Mouse (Mus musculus) liver, postnatal 0 days (tissue): ENCODE results near the gene Dcun1d1.
A peak's percentile ranks its signal among the peaks of the same experiment; 100 is the strongest.

ENCODE experiments used
- CTCF ChIP-seq: sonication (generic); IDR thresholded peaks from 2 replicates; pipeline ENCODE4 v1.5.1; 2016; ENCODE audit warnings: antibody characterized with exemption, low read depth
- EP300 ChIP-seq: IDR thresholded peaks from 2 replicates; pipeline ENCODE4 v1.6.1; 2016; ENCODE audit warnings: antibody characterized with exemption, low read depth, mild to moderate bottlenecking

DNA sequence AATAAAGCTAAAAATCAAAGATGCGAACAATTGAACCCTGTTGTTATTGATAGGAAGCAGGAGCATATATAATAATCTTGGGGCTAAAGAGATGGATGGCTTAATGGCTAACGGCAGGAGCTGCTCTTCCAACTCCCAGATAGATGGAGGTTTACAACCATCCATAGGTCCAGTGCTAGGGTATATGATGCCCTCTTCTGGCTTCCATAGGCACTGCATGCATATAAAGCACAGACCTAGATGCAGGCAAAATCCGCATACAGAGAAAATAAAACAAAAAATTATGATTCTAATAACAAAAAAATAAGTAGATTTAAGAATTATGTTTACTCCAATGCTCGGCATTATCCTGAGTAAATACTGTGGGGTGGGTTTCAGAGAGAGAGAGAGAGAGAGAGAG is 35.7 kb upstream of the Dcun1d1 start:
- peak; percentile 80 for TF ChIP-seq CTCF
- TF ChIP-seq EP300, result no peak
